In the genomic region with DNA sequence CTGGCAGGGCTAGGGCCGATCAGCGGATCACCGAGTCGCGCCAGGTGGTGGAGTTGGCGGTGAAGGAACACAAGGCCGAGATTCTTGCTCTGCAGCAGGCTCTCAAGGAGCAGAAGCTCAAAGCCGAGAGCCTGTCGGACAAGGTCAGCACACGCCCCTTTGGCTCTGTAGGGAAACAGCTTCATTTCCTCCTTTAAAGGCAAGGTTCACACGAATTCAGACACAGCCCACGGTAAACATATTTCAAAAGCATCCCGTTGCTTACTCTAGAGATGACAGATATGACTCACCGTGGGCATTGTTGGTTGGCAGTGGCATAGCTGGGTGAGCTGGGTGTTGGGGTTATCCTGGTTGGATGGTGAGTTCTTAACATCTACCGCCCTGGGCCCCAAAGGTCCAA, we compare ENCODE assay signal across 13 mouse cellular contexts. TPM values are rescaled to one million over a fixed set of nuclear protein-coding genes. Genes with fewer than 3 reads are reported as not detected.
DNase-seq lines count a peak whose midpoint lies in the region; ATAC-seq and TF ChIP-seq lines count a peak whose summit lies in the region.
"Had no signal": no experiment of that assay in that cellular context is flagged by ENCODE, and none has a peak within 500 bp of the region (broad histone marks: within the 10 kb centered on the region; RNA-seq: fewer than 3 reads in every experiment).

No protein-coding gene starts in this region.

- no peak overlapping the region for H3K4me2 ChIP-seq in lung, embryonic 15.5 days
- H3K4me2 ChIP-seq: liver, embryonic 13.5 days; midbrain, embryonic 12.5 days; neural tube, embryonic 13.5 days had no signal

- TF ChIP-seq POLR2A in kidney, adult 2 months (IDR thresholded peaks at IDR 0.05; ENCODE audit: low read depth, low read length), result no peak

- TF ChIP-seq CTCF in kidney, adult 2 months (conservative IDR thresholded peaks at IDR 0.05; ENCODE audit: insufficient read depth, insufficient read length, low read depth, low read length), result no peak

- no peaks in the 10 kb centered on the region for H3K4me1 ChIP-seq in kidney, adult 2 months (ENCODE audit: control insufficient read depth, insufficient read depth, low read length)
- no peaks in the 10 kb centered on the region for H3K4me1 ChIP-seq in lung, embryonic 15.5 days
- no peaks in the 10 kb centered on the region for H3K4me1 ChIP-seq in embryonic facial prominence, embryonic 10.5 days
- H3K4me1 ChIP-seq: forebrain, embryonic 10.5 days; liver, embryonic 13.5 days; midbrain, embryonic 12.5 days; neural tube, embryonic 13.5 days had no signal

- H3K9ac ChIP-seq in lung, embryonic 15.5 days, result no peak overlapping the region
- H3K9ac ChIP-seq: liver, embryonic 13.5 days; midbrain, embryonic 12.5 days; neural tube, embryonic 13.5 days had no signal

- peak overlapping the region; percentile 24; the same call in 1 of the 2 replicates for H3K27ac ChIP-seq in kidney, adult 2 months (ENCODE audit: insufficient read depth, low read depth, low read length)
- peak overlapping the region; percentile 51; the same call in 1 of the 2 replicates for H3K27ac ChIP-seq in lung, embryonic 15.5 days
- H3K27ac ChIP-seq in embryonic facial prominence, embryonic 10.5 days (replicated peaks), result no peak overlapping the region
- H3K27ac ChIP-seq: forebrain, embryonic 10.5 days; liver, embryonic 13.5 days; midbrain, embryonic 12.5 days; neural tube, embryonic 13.5 days had no signal

- H3K36me3 ChIP-seq in kidney, adult 2 months (ENCODE audit: control insufficient read depth, insufficient read depth, low read length), result no peaks in the 10 kb centered on the region
- peaks cover 36% of the 10 kb centered on the region for H3K36me3 ChIP-seq in lung, embryonic 15.5 days
- H3K36me3 ChIP-seq in embryonic facial prominence, embryonic 10.5 days (replicated peaks), result peaks cover 76% of the 10 kb centered on the region
- H3K36me3 ChIP-seq: neural tube, embryonic 13.5 days had no signal

- DNase-seq in kidney, adult 2 months, result peak; percentile 27
- no peak for DNase-seq in kidney, adult 11 months
- peak; percentile 28 for DNase-seq in gonadal fat pad, adult 2 months (ENCODE audit: low read depth)
- peak; percentile 38 for DNase-seq in urinary bladder, adult 2 months (ENCODE audit: low spot score)
- DNase-seq in embryonic facial prominence, embryonic 10.5 days (ENCODE audit: low spot score), result no peak
- DNase-seq in thymus, postnatal 10 days (ENCODE audit: low spot score in 2 of 2), result no peak
- DNase-seq in right cerebral cortex, postnatal 14 days, result no peak
- DNase-seq: gastrocnemius, postnatal 36 days; liver, embryonic 13.5 days had no signal

- H3K4me3 ChIP-seq in kidney, adult 2 months (ENCODE audit: insufficient read depth, low read depth, low read length), result no peak overlapping the region
- H3K4me3 ChIP-seq in lung, embryonic 15.5 days, result no peak overlapping the region
- H3K4me3 ChIP-seq in embryonic facial prominence, embryonic 10.5 days, result no peak overlapping the region
- H3K4me3 ChIP-seq: forebrain, embryonic 10.5 days; liver, embryonic 13.5 days; midbrain, embryonic 12.5 days; neural tube, embryonic 13.5 days had no signal

- 70% methylated on average over 15 of the region's 15 CpGs for WGBS in kidney, adult 2 months
- 67% methylated on average over 15 of the region's 15 CpGs for WGBS in lung, embryonic 15.5 days
- 92% methylated on average over 15 of the region's 15 CpGs for WGBS in embryonic facial prominence, embryonic 10.5 days

- H3K9me3 ChIP-seq in lung, embryonic 15.5 days, result no peaks in the 10 kb centered on the region
- H3K9me3 ChIP-seq in embryonic facial prominence, embryonic 10.5 days, result no peaks in the 10 kb centered on the region
- H3K9me3 ChIP-seq: forebrain, embryonic 10.5 days; liver, embryonic 13.5 days; midbrain, embryonic 12.5 days; neural tube, embryonic 13.5 days had no signal

- ATAC-seq in lung, embryonic 15.5 days (ENCODE audit: borderline replicate concordance, extremely low read depth, low FRiP score, low TSS enrichment), result no peak

- no peaks in the 10 kb centered on the region for H3K27me3 ChIP-seq in kidney, adult 2 months (replicated peaks; ENCODE audit: control insufficient read depth, insufficient read depth, low read length)
- no peaks in the 10 kb centered on the region for H3K27me3 ChIP-seq in lung, embryonic 15.5 days
- no peaks in the 10 kb centered on the region for H3K27me3 ChIP-seq in embryonic facial prominence, embryonic 10.5 days (replicated peaks; ENCODE audit: low read depth, poor library complexity, severe bottlenecking)
- H3K27me3 ChIP-seq: liver, embryonic 13.5 days; midbrain, embryonic 12.5 days; neural tube, embryonic 13.5 days had no signal

RNA-seq across cellular contexts. Expression of a gene that starts 53.1 kb away (rescaled TPM):
- 89.2 and 97.9 TPM in 2 replicates for polyA plus RNA-seq in kidney, adult 2 months (2012; rRNA removed)
- polyA plus RNA-seq in gonadal fat pad, adult 2 months (2012; rRNA removed), result 67.0 and 84.8 TPM in 2 replicates
- polyA plus RNA-seq in lung, embryonic 15.5 days (2015; fragmentation: Nextera tagmentation; extraction: Ambion mirVana), result 66.8 and 74.3 TPM in 2 replicates
- polyA plus RNA-seq in urinary bladder, adult 2 months (2012; rRNA removed), result 104 and 109 TPM in 2 replicates
- polyA plus RNA-seq in embryonic facial prominence, embryonic 10.5 days (2016; fragmentation: Nextera tagmentation; extraction: Ambion mirVana), result 77.1 and 79.2 TPM in 2 replicates

Comparison
In these comparisons a context has a peak if more than half of its experiments do, and no peak if none do; other contexts are left out.
1. DNase-seq: peak in kidney, adult 2 months (single experiment), gonadal fat pad, adult 2 months (single experiment) and urinary bladder, adult 2 months (single experiment); none in kidney, adult 11 months (single experiment), embryonic facial prominence, embryonic 10.5 days (single experiment), thymus, postnatal 10 days (0 of 2) and right cerebral cortex, postnatal 14 days (single experiment).